Mouse (Mus musculus) erythroblast, embryonic 14.5 days (primary cell): ENCODE results near the gene Gjd2.

ENCODE experiments used
- GATA1 ChIP-seq: IDR thresholded peaks from 2 replicates; pipeline ENCODE4 v1.6.1; 2012; ENCODE audit warnings: low read length, inconsistent platforms, mixed read lengths
- TAL1 ChIP-seq: IDR thresholded peaks from 3 replicates; pipeline ENCODE4 v1.6.1; 2012; ENCODE audit warnings: low read length, inconsistent platforms, mixed read lengths

DNA sequence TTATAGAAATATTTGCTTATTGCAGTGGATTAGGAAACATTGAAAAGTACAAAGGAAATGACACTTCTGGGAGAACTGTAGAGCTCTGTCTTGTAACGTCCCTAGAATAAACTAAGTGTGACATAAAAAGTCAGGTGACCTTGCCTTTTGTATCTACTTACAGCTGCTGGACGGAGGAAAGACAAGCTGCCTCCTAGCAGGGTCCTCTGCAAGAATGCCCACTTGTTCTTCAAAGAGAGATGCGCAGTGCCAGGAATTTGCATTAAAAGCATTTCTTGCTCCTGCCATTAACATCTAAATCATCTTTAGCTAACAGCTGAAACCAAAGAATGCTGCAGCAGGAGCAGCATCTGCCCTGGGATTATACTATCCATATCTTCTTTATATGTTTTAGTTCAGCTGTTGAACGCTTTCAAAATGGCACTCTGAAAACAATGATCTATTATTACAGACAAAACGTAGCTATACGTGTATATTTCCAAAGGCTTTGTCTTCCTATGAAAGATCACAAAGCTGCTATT is 46.7 kb upstream of the Gjd2 start:
- TF ChIP-seq GATA1 (no peak), TAL1 (no peak)
